Comparison of ENCODE assay signal across 25 mouse cellular contexts in genomic region chr2:72031717-72032116, GRCm38 (mm10). TPM values are rescaled to one million over a fixed set of nuclear protein-coding genes. Genes with fewer than 3 reads are reported as not detected.
DNase-seq lines count a peak whose midpoint lies in the region; ATAC-seq and TF ChIP-seq lines count a peak whose summit lies in the region.
"Had no signal": no experiment of that assay in that cellular context is flagged by ENCODE, and none has a peak within 500 bp of the region (broad histone marks: within the 10 kb centered on the region; RNA-seq: fewer than 3 reads in every experiment).

No protein-coding gene starts in this region.

- H3K27ac ChIP-seq in left cerebral cortex, adult 2 months, result peak overlapping the region; percentile 51
- H3K27ac ChIP-seq: embryonic facial prominence, embryonic 15.5 days; forebrain, embryonic 10.5 days; forebrain, embryonic 15.5 days; heart, adult 2 months; heart, embryonic 15.5 days; hindbrain, embryonic 10.5 days; hindbrain, embryonic 14.5 days; intestine, embryonic 15.5 days had no signal

- ATAC-seq in megakaryocyte, adult 5-6 weeks (ENCODE audit: poor library complexity, severe bottlenecking), result peak; percentile 52; the same call in 1 of the 2 replicates
- ATAC-seq in CD4-positive, CD25-positive, alpha-beta regulatory T cell, adult 4 months, result no peak
- ATAC-seq: activated CD4-positive, CD25-positive, alpha-beta regulatory T cell, adult 4 months; forebrain, embryonic 15.5 days; intestine, embryonic 15.5 days; Patski had no signal

- peak; percentile 38 for DNase-seq in cerebellum, adult 9-10 months
- DNase-seq in cerebellum, postnatal 14 days, result no peak
- no peak for DNase-seq in left cerebral cortex, adult 2 months (ENCODE audit: extremely low spot score in 1 of 2, low spot score in 2 of 2)
- DNase-seq in left cerebral cortex, adult 9 months (ENCODE audit: low spot score in 2 of 2), result no peak
- peak; percentile 90 for DNase-seq in 416B (ENCODE audit: low read depth)
- no peak for DNase-seq in cerebellum, postnatal 4 days (ENCODE audit: low spot score in 2 of 2)
- DNase-seq: adrenal gland, postnatal 14 days; cerebellum, adult 8-10 months; cerebellum, postnatal 36 days; embryo, embryonic 11 days; gastrocnemius, postnatal 36 days; heart, adult 2 months; heart, postnatal 14 days had no signal

- TF ChIP-seq CTCF in left cerebral cortex, adult 2 months (IDR thresholded peaks at IDR 0.05), result no peak

- intact Hi-C loops in left cerebral cortex, adult 2 months (cut with DNase I), result loop anchor here (2.0 kb wide), 1 partner anchor 43 kb away; no protein-coding TSS in a partner anchor

- H3K4me3 ChIP-seq in left cerebral cortex, adult 2 months, result no peak overlapping the region
- H3K4me3 ChIP-seq: embryonic facial prominence, embryonic 15.5 days; erythroblast, embryonic 14.5 days; forebrain, embryonic 10.5 days; forebrain, embryonic 15.5 days; heart, adult 2 months; heart, embryonic 15.5 days; hindbrain, embryonic 10.5 days; intestine, embryonic 15.5 days had no signal

RNA-seq across cellular contexts. Expression of gene Rapgef4, which starts 50.7 kb away (rescaled TPM):
- total RNA-seq in left cerebral cortex, adult 2 months (2021), result 100 to 1,000 TPM; 442 to 451 TPM
- total RNA-seq in megakaryocyte, adult 5-6 weeks (2015), result 0.98 and 1.3 TPM in 2 replicates
- 0.08 and 0.88 TPM in 2 replicates for total RNA-seq in megakaryocyte, adult 5-6 weeks (2017)
- 1 to 10 TPM; 4.0 to 8.2 TPM for polyA plus RNA-seq in CD4-positive, CD25-positive, alpha-beta regulatory T cell, adult 4 months (2017; shearing (Covaris generic))
- polyA plus RNA-seq: erythroblast, embryonic 14.5 days had no signal

Comparison
In these comparisons a context has a peak if more than half of its experiments do, and no peak if none do; other contexts are left out.
1. DNase-seq: peak in cerebellum, adult 9-10 months (single experiment) and 416B (single experiment); none in cerebellum, postnatal 14 days (0 of 2), left cerebral cortex, adult 2 months (0 of 2), left cerebral cortex, adult 9 months (0 of 2) and cerebellum, postnatal 4 days (0 of 2).
2. RNA of gene Rapgef4, which starts 50.7 kb away (total RNA-seq): 442 to 451 TPM in left cerebral cortex, adult 2 months; 0.08 to 1.3 TPM in megakaryocyte, adult 5-6 weeks; every median in the first group is over 100 times any median in the second.